Mouse (Mus musculus) limb, embryonic 11.5 days (tissue): ENCODE data around the gene Mettl24. TPM values are rescaled to one million over a fixed set of nuclear protein-coding genes. Genes with fewer than 3 reads are reported as not detected.

Experiments used
- ATAC-seq: fragments of 200-750 bp; cut with Nextera tagmentation; 2 replicates; pipeline ENCODE4 v1.8.0; 2017; ENCODE audit warnings: low read depth; ENCODE audit not compliant: insufficient number of reproducible peaks, low FRiP score, low TSS enrichment
- DNase-seq: peaks from one replicate; pipeline ENCODE4 v3.0.0-alpha.2; 2015; ENCODE audit warnings: low spot score
- H3K27ac ChIP-seq: fragments of 300-500 bp; sonication (generic); replicated peaks from 2 replicates; pipeline ENCODE4 v1.5.1; 2014; ENCODE audit warnings: low read depth, mild to moderate bottlenecking, low read length
- H3K27me3 ChIP-seq: fragments of 300-500 bp; sonication (generic); 2 replicates; pipeline ENCODE4 v1.6.1; 2014; ENCODE audit warnings: mild to moderate bottlenecking, low read length, mixed read lengths; ENCODE audit not compliant: control insufficient read depth, insufficient read depth
- H3K36me3 ChIP-seq: fragments of 300-500 bp; sonication (generic); 2 replicates; pipeline ENCODE4 v1.6.1; 2014; ENCODE audit warnings: mild to moderate bottlenecking, low read length, moderate library complexity, mixed read lengths; ENCODE audit not compliant: control insufficient read depth, insufficient read depth
- H3K4me1 ChIP-seq: fragments of 300-500 bp; sonication (generic); 2 replicates; pipeline ENCODE4 v1.6.1; 2014; ENCODE audit warnings: low read length, mixed read lengths; ENCODE audit not compliant: control insufficient read depth, insufficient read depth
- H3K4me2 ChIP-seq: fragments of 300-500 bp; sonication (generic); 2 replicates; pipeline ENCODE4 v1.6.1; 2014; ENCODE audit warnings: low read depth, mild to moderate bottlenecking, moderate library complexity; ENCODE audit not compliant: severe bottlenecking
- H3K4me3 ChIP-seq: fragments of 300-500 bp; sonication (generic); 2 replicates; pipeline ENCODE4 v1.5.1; 2014; ENCODE audit warnings: low read depth, low read length
- H3K9ac ChIP-seq: fragments of 300-500 bp; sonication (generic); 2 replicates; pipeline ENCODE4 v1.6.1; 2014; ENCODE audit warnings: mild to moderate bottlenecking, low read length
- H3K9me3 ChIP-seq: fragments of 300-500 bp; sonication (generic); 2 replicates; pipeline ENCODE4 v1.6.1; 2016; ENCODE audit warnings: low read length; ENCODE audit not compliant: control insufficient read depth
- WGBS: fragments of 180-500 bp; shearing (Covaris S2); extraction: QIAGEN DNeasy Blood & Tissue Kit; methylation state at CpG from one replicate; pipeline ENCODE4 v1.1.7; 2014; 5-methylcytosine and 5-hydroxymethylcytosine counted together
- polyA plus RNA-seq: library from polyadenylated mRNA; unstranded; fragments of >200 nt; fragmentation: Nextera tagmentation; extraction: Ambion mirVana; gene quantifications from 2 replicates; pipeline ENCODE4 v1.2.1, GENCODE M21; 2014

Gene Mettl24
- polyA plus RNA-seq, 1 experiment from 2014 or later = 1.2 TPM

DNA sequence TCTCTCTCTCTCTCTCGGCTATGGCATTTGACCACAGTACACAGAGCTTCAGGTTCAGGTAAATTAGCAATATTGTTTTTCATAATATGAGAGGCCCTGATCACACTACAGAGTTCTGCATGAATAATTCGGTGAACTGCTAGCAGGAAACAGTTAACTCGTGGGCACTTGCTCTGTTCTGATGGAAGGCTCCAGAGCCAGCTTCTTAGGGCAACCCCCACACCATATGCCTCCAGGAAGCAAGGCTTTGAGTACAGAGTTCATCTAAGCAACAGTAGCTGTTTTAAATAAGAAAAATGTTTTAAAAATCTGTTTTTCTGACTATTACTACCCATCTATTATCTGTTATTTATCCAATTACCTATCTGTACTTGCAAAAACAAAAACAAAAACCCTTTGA lies 50.2 kb downstream of the Mettl24 start:
- no peak for DNase-seq

GRCm38 (mm10) chr10:40736172-40736571 lies 53.1 kb downstream of the Mettl24 start:
- H3K9ac ChIP-seq = no peak overlapping the region
- no peak overlapping the region for H3K4me2 ChIP-seq
- H3K27ac ChIP-seq = no peak overlapping the region
- H3K36me3 ChIP-seq = no peaks in the 10 kb centered on the region
- WGBS = 89% methylated on average over 6 of the region's 6 CpGs
- DNase-seq (no peak), ATAC-seq (no peak)
- peaks cover 3% of the 10 kb centered on the region; the same call in 1 of the 2 replicates for H3K4me1 ChIP-seq
- no peaks in the 10 kb centered on the region for H3K9me3 ChIP-seq
- no peak overlapping the region for H3K4me3 ChIP-seq
- H3K27me3 ChIP-seq = no peaks in the 10 kb centered on the region

More for the DNA sequence above, 50.2 kb downstream of the Mettl24 start:
- ATAC-seq = no peak
- H3K4me1 ChIP-seq = peaks cover 3% of the 10 kb centered on the region; the same call in 1 of the 2 replicates
- no peaks in the 10 kb centered on the region for H3K36me3 ChIP-seq
- H3K9me3 ChIP-seq = no peaks in the 10 kb centered on the region; the same call in 1 of the 2 replicates
- no peak overlapping the region for H3K9ac ChIP-seq
- WGBS = 61% methylated on average over 3 of the region's 3 CpGs
- no peak overlapping the region for H3K27ac ChIP-seq
- no peaks in the 10 kb centered on the region for H3K27me3 ChIP-seq
- no peak overlapping the region for H3K4me3 ChIP-seq
- no peak overlapping the region for H3K4me2 ChIP-seq

DNA sequence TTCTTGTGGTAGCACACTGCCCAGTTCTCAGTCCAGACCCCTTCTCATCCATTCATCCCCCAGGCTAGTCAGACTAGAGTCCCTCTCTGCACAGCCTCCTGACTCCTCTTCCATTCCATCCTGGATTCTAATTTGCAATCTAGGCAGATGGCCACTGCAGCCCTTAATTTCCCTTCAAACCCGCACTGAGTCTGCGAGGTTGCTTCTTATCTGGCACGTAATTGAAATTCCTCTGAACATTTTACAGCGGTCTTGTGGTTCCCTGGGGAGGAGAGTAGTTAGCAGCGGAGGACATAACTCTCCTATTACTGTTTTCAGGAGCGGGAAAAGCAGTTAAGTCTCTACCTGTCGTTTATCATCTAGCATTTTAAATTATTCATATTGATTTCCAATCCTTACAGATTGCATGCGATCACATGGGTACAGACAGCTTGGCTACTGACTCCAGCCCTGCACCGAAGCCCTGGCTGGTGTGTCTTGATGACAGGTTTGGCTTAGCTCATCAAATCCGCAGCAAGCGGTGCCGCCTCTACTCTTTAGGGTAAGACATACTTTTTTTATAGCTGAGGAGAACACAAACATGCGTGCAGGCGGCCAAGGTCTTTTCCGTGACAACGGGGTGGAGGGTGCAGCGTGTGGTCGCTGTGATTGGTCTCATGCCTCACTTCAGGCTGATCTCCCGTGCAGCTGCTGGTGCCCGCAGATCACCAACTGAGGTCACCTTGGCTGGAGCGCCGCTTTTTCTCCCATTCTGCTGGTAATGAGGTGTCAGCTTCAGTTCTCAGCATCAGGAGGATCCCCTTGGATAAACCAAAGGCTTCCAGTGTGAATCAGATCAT lies 54.4 kb downstream of the Mettl24 start:
- peaks cover 3% of the 10 kb centered on the region; the same call in 1 of the 2 replicates for H3K4me1 ChIP-seq
- no peak overlapping the region for H3K27ac ChIP-seq
- no peaks in the 10 kb centered on the region for H3K9me3 ChIP-seq
- H3K9ac ChIP-seq = no peak overlapping the region
- no peak for ATAC-seq
- no peaks in the 10 kb centered on the region for H3K36me3 ChIP-seq
- peak; percentile 23 for DNase-seq
- H3K27me3 ChIP-seq = no peaks in the 10 kb centered on the region
- no peak overlapping the region for H3K4me3 ChIP-seq
- 47% methylated on average over 22 of the region's 22 CpGs for WGBS
- no peak overlapping the region for H3K4me2 ChIP-seq

- Histone ChIP-seq H3K4me2 (no peak overlapping the region), H3K4me3 (no peak overlapping the region), H3K27ac (no peak overlapping the region), H3K27me3 (no peaks in the 10 kb centered on the region), H3K9me3 (no peaks in the 10 kb centered on the region), H3K36me3 (no peaks in the 10 kb centered on the region), H3K9ac (no peak overlapping the region), H3K4me1 (peaks cover 3% of the 10 kb centered on the region; the same call in 1 of the 2 replicates)
- DNase-seq = no peak
- WGBS = 36% methylated on average over 3 of the region's 3 CpGs
- no peak for ATAC-seq
Observed at GRCm38 (mm10) chr10:40740696-40741095, 57.6 kb downstream of the Mettl24 start.

- peak; percentile 36 for DNase-seq
- peak overlapping the region; percentile 10 for H3K4me2 ChIP-seq
Observed at GRCm38 (mm10) chr10:40750293-40751047, 67.4 kb downstream of the Mettl24 start.

DNA sequence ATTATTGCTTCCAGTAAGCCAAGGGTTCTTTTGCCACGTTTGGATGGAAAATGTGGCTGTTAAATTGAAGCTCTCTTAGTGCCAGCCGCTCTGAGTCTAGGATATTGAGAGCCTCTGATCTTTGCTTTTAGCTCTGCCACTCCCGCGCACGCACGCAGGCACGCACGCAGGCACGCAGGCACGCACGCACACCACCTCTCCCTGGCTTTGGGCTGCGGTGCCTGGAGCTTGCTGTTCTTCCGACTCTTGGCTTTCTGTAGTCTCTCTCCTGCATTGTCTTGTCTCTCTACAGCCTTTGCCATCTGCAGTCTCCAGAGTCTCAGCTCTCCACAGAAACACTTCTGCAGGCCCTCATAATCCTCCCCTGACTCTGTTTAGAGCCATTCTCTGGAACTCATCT lies 68.1 kb downstream of the Mettl24 start:
- no peak for ATAC-seq
- Histone ChIP-seq H3K4me2 (peak overlapping the region; percentile 10), H3K9me3 (no peaks in the 10 kb centered on the region), H3K9ac (no peak overlapping the region; the same call in 1 of the 2 replicates), H3K4me1 (0 out of 2 replicates have a peak, but pooled peaks cover 6% of the 10 kb centered on the region), H3K27ac (no peak overlapping the region), H3K27me3 (no peaks in the 10 kb centered on the region), H3K36me3 (no peaks in the 10 kb centered on the region), H3K4me3 (no peak overlapping the region)
- DNase-seq = peak; percentile 33
- WGBS = 65% methylated on average over 13 of the region's 13 CpGs

More at GRCm38 (mm10) chr10:40750293-40751047, 67.4 kb downstream of the Mettl24 start:
- Histone ChIP-seq H3K36me3 (no peaks in the 10 kb centered on the region), H3K9ac (no peak overlapping the region), H3K27me3 (no peaks in the 10 kb centered on the region), H3K4me3 (no peak overlapping the region), H3K9me3 (no peaks in the 10 kb centered on the region), H3K4me1 (0 out of 2 replicates have a peak, but pooled peaks cover 6% of the 10 kb centered on the region), H3K27ac (no peak overlapping the region)
- WGBS = 21% methylated on average over 10 of the region's 10 CpGs
- no peak for ATAC-seq

- Histone ChIP-seq H3K36me3 (no peaks in the 10 kb centered on the region), H3K9me3 (no peaks in the 10 kb centered on the region), H3K9ac (no peak overlapping the region), H3K4me2 (no peak overlapping the region), H3K4me3 (no peak overlapping the region), H3K27me3 (no peaks in the 10 kb centered on the region), H3K27ac (no peak overlapping the region), H3K4me1 (0 out of 2 replicates have a peak, but pooled peaks cover 6% of the 10 kb centered on the region)
- WGBS = 57% methylated on average over 3 of the region's 3 CpGs
- DNase-seq = peak; percentile 20
- no peak for ATAC-seq
Observed at GRCm38 (mm10) chr10:40753036-40753435, 70.0 kb downstream of the Mettl24 start.

GRCm38 (mm10) chr10:40758171-40759010 lies 75.3 kb downstream of the Mettl24 start:
- ATAC-seq (no peak), DNase-seq (peak; percentile 39)
- Histone ChIP-seq H3K9ac (no peak overlapping the region), H3K4me1 (peaks cover 11% of the 10 kb centered on the region), H3K4me2 (no peak overlapping the region), H3K4me3 (no peak overlapping the region), H3K27ac (no peak overlapping the region), H3K36me3 (no peaks in the 10 kb centered on the region), H3K27me3 (no peaks in the 10 kb centered on the region), H3K9me3 (no peaks in the 10 kb centered on the region)
- 61% methylated on average over 11 of the region's 11 CpGs for WGBS
